Mouse (Mus musculus) yolk sac, embryonic 10.5 days (tissue): ENCODE data around the gene Olfr46.
"Not testable (repeated sequence)": the region's sequence is repeated elsewhere in the genome, so short reads cannot be mapped to it uniquely, and the experiment has no call there.

Source experiments
- DNase-seq: peaks from one replicate; pipeline ENCODE4 v3.0.0-alpha.2; 2017; ENCODE audit warnings: low spot score

Olfr46 gene

DNA sequence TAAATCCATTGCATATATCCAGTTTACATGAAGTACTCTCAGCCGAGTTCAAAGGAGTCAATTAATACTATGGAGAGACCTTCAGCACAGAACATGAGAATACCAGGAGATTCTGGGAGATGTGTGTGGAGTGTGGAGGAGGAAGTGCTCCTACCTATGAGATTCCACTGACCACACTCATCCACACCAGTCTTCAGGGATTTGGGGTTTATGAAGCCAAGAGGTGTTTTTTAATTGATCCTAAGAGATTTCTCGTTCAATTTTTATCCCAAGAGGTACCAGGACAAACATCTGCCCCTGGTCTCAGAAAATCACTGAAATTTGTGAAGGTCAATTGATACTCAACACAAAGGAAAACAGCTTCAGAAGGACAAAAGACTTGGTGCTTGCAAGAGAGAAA, at the start of gene Olfr46:
Gene Olfr46 (plus strand): TSS at position 301 of the 400 bp plus-strand sequence.
- not testable (repeated sequence) for DNase-seq

DNA sequence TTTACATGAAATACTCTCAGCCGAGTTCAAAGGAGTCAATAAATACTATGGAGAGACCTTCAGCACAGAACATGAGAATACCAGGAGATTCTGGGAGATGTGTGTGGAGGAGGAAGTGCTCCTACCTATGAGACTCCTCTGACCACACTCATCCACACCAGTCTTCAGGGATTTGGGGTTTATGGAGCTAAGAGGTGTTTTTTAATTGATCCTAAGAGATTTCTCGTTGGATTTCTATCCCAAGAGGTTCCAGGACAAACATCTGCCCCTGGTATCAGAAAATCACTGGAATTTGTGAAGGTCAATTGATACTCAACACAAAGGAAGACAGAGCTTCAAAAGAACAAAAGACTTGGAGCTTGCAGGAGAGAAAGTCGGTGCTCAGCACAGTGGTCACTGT, 33.5 kb upstream of the Olfr46 start, which contains the start of gene Olfr538:
Gene Olfr538 (plus strand): TSS at position 301 of the 400 bp plus-strand sequence.
- no peak for DNase-seq

DNA sequence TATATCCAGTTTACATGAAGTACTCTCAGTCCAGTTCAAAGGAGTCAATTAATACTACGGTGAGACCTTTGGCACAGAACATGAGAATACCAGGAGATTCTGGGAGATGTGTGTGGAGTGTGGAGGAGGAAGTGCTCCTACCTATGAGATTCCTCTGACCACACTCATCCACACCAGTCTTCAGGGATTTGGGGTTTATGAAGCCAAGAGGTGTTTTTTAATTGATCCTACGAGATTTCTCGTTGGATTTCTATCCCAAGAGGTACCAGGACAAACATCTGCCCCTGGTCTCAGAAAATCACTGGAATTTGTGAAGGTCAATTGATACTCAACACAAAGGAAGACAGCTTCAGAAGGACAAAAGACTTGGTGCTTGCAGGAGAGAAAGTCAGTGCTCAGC, 27.6 kb downstream of the Olfr46 start, which contains the start of gene Olfr61:
Gene Olfr61 (plus strand): TSS at position 301 of the 400 bp plus-strand sequence.
- DNase-seq = not testable (repeated sequence)

DNA sequence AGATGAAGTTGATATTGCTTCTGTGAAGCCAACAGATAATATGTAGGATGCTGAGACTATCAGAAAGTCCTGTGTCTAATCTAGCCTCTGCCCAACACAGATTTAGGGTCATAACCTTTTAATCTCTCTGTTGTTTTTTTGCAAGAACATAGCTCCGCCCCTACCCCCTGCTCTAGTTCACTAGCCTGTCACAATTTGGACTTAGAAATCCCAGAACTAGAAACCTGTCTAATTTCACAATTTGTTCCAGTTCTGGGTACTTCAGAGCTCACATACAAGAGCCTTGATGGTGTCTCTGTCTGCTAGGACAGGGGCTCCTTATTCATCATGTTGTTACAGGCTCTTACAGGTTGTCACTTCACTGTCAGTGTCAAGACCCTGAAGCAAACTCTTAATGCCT, 29.5 kb downstream of the Olfr46 start:
- no peak for DNase-seq

DNA sequence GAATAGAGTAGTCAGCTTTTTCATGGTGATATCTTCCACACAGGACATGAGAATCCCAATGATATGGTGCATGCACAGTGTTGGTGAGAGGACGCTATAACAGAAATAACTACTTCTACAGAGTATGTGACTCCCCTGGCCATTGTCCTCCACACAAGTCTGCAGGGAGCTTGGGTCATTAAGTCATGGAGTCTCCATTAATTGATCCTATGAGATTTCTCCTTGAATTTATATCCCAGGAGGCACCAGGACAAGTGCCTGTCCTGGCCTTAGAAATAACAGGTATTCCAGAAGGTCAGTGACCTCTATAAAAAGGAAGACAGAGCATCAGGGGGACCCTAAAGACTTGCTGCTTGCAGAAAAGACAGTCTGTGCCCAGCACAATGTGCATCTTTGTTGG, 45.1 kb downstream of the Olfr46 start, which contains the start of gene Olfr53:
Gene Olfr53 (plus strand): TSS at position 301 of the 400 bp plus-strand sequence.
- no peak for DNase-seq

DNA sequence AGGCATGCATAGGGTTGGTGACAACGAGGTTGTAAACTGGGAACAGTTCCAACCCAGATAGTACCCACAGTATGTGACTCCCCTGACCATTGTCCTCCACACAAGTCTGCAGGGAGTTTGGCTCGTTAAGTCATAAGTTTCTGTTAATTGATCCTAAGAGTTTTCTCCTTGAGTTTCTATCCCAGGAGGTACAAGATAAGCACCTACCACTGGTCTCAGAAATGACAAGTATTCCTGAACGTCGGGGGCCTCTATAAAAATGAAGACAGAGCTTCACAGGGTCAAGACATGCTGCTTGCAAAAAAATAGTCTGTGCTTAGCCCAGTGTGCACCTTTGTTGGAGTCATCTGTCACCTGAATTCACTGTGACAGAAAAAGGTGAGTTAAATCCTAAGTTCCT, 58.6 kb downstream of the Olfr46 start, which contains the start of gene Olfr539:
Gene Olfr539 (plus strand): TSS at position 301 of the 400 bp plus-strand sequence.
- no peak for DNase-seq
